Comparison of ENCODE assay signal across 20 mouse cellular contexts in the genomic region with DNA sequence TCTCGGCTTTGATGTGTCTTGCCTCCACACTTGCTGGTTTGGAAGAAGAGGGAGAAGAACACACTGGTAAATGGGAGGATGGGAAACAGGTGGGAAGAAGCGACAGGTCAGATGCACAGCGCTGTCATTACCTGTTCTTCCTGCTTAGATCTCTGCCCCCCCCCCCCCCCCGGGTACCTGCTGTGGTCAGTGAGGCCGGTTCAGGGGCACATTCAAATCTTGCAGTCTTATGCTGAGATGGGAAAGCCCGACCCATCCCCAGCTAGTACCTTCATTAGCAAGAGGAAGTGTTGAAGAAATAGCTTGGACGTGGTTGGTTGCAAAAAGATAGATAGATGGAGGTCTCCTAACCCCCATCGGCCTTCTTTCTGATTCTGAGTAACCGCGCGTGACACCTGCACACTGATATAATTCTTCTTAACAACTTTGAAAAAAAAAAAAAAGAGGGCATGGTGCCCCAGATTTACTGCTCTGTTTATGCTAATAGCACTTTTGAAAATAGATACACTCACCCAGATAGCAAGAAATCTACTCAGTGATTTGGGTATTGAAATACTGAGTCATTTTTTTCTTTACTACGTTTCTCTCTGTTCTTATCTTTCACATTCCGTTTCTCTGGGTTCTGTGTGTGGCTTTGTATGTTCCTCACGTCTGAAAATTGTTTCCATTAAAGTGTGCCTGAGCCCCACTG. TPM values are rescaled to one million over a fixed set of nuclear protein-coding genes. Genes with fewer than 3 reads are reported as not detected.
DNase-seq lines count a peak whose midpoint lies in the region; ATAC-seq and TF ChIP-seq lines count a peak whose summit lies in the region.
"Had no signal": no experiment of that assay in that cellular context is flagged by ENCODE, and none has a peak within 500 bp of the region (broad histone marks: within the 10 kb centered on the region; RNA-seq: fewer than 3 reads in every experiment).

No protein-coding gene starts in this region.

- TF ChIP-seq EP300 in heart, adult 2 months (IDR thresholded peaks at IDR 0.05; ENCODE audit: insufficient read depth, low read depth, low read length), result no peak

- no peaks in the 10 kb centered on the region for H3K36me3 ChIP-seq in heart, embryonic 13.5 days
- no peaks in the 10 kb centered on the region for H3K36me3 ChIP-seq in heart, adult 2 months (ENCODE audit: control insufficient read depth, insufficient read depth, low read length)
- H3K36me3 ChIP-seq in splenic B cell, adult 2 months (ENCODE audit: control insufficient read depth, insufficient read depth, low read length, poor library complexity, severe bottlenecking), result peaks cover 17% of the 10 kb centered on the region
- H3K36me3 ChIP-seq in kidney, embryonic 14.5 days (ENCODE audit: control insufficient read depth, insufficient read depth, low read length), result no peaks in the 10 kb centered on the region
- H3K36me3 ChIP-seq: embryonic facial prominence, embryonic 10.5 days; forebrain, embryonic 15.5 days; heart, embryonic 12.5 days; hindbrain, embryonic 15.5 days had no signal

- peaks cover 15% of the 10 kb centered on the region for H3K4me1 ChIP-seq in heart, embryonic 13.5 days
- no peaks in the 10 kb centered on the region for H3K4me1 ChIP-seq in heart, adult 2 months (ENCODE audit: control insufficient read depth, insufficient read depth, low read length)
- H3K4me1 ChIP-seq in bone marrow, adult 2 months (ENCODE audit: control insufficient read depth, insufficient read depth, low read length), result peaks cover 4% of the 10 kb centered on the region
- H3K4me1 ChIP-seq in kidney, embryonic 14.5 days (ENCODE audit: control insufficient read depth, insufficient read depth, low read length), result no peaks in the 10 kb centered on the region
- H3K4me1 ChIP-seq: forebrain, embryonic 15.5 days; hindbrain, embryonic 15.5 days had no signal

- ATAC-seq in heart, embryonic 13.5 days (ENCODE audit: extremely low read depth, insufficient number of reproducible peaks, low FRiP score, low TSS enrichment), result no peak
- ATAC-seq in kidney, embryonic 14.5 days (ENCODE audit: low FRiP score, low TSS enrichment), result no peak
- ATAC-seq: forebrain, embryonic 15.5 days had no signal

- no peak for DNase-seq in heart, adult 2 months
- peak; percentile 46 for DNase-seq in thymus, postnatal 0 days (ENCODE audit: low spot score)
- no peak for DNase-seq in thymus, postnatal 14 days
- DNase-seq in splenic B cell, adult 2 months (ENCODE audit: low read depth, low spot score), result peak; percentile 49
- DNase-seq in lung, postnatal 10 days, result no peak
- DNase-seq: adrenal gland, adult 2 months; adrenal gland, postnatal 25 days; cerebellum, adult 2 months; cerebellum, postnatal 10 days; gastrocnemius, postnatal 10 days; heart, postnatal 36 days had no signal

- no peak overlapping the region for H3K4me3 ChIP-seq in heart, embryonic 13.5 days
- no peak overlapping the region for H3K4me3 ChIP-seq in heart, adult 2 months
- no peak overlapping the region for H3K4me3 ChIP-seq in bone marrow, adult 2 months (replicated peaks; ENCODE audit: control insufficient read depth, low read depth, low read length)
- no peak overlapping the region for H3K4me3 ChIP-seq in kidney, embryonic 14.5 days (ENCODE audit: low read length)
- H3K4me3 ChIP-seq: embryonic facial prominence, embryonic 10.5 days; forebrain, embryonic 15.5 days; heart, embryonic 12.5 days; hindbrain, embryonic 15.5 days had no signal

- H3K27ac ChIP-seq in heart, embryonic 13.5 days (replicated peaks), result no peak overlapping the region
- H3K27ac ChIP-seq in heart, adult 2 months, result no peak overlapping the region
- peak overlapping the region; percentile 23; the same call in 1 of the 2 replicates for H3K27ac ChIP-seq in bone marrow, adult 2 months (ENCODE audit: control insufficient read depth, insufficient read depth, low read depth, low read length, poor library complexity)
- no peak overlapping the region for H3K27ac ChIP-seq in kidney, embryonic 14.5 days (ENCODE audit: low read depth, low read length)
- H3K27ac ChIP-seq: embryonic facial prominence, embryonic 10.5 days; forebrain, embryonic 15.5 days; hindbrain, embryonic 15.5 days had no signal

- no peaks in the 10 kb centered on the region for H3K9me3 ChIP-seq in heart, embryonic 13.5 days
- H3K9me3 ChIP-seq in kidney, embryonic 14.5 days (ENCODE audit: control insufficient read depth, low read length), result no peaks in the 10 kb centered on the region
- H3K9me3 ChIP-seq: embryonic facial prominence, embryonic 10.5 days; forebrain, embryonic 15.5 days; heart, embryonic 12.5 days; hindbrain, embryonic 15.5 days had no signal

- no peak for TF ChIP-seq POLR2A in heart, adult 2 months (IDR thresholded peaks at IDR 0.05; ENCODE audit: insufficient read depth, low read depth, low read length)
- TF ChIP-seq POLR2A in bone marrow, adult 2 months (IDR thresholded peaks at IDR 0.05; ENCODE audit: borderline replicate concordance, control insufficient read depth, low read depth, low read length), result no peak

- WGBS in heart, embryonic 13.5 days, result 55% methylated on average over 14 of the region's 14 CpGs
- 60% methylated on average over 14 of the region's 14 CpGs for WGBS in heart, adult 2 months
- WGBS in bone marrow, adult 2 months, result 45% methylated on average over 14 of the region's 14 CpGs
- 45% methylated on average over 14 of the region's 14 CpGs for WGBS in kidney, embryonic 14.5 days

- H3K4me2 ChIP-seq in heart, embryonic 13.5 days, result no peak overlapping the region
- H3K4me2 ChIP-seq in kidney, embryonic 14.5 days (replicated peaks; ENCODE audit: low read depth, low read length), result no peak overlapping the region
- H3K4me2 ChIP-seq: forebrain, embryonic 15.5 days; heart, embryonic 12.5 days; hindbrain, embryonic 15.5 days had no signal

- intact Hi-C loops in heart, adult 2 months (cut with DNase I), result no loop called here

- 0 out of 2 replicates have a peak overlapping the region, but pooled peaks have one; percentile 37 for H3K9ac ChIP-seq in heart, embryonic 13.5 days
- H3K9ac ChIP-seq in heart, adult 2 months (ENCODE audit: low read depth, low read length), result no peak overlapping the region
- H3K9ac ChIP-seq in kidney, embryonic 14.5 days (ENCODE audit: low read depth, low read length), result no peak overlapping the region
- H3K9ac ChIP-seq: forebrain, embryonic 15.5 days; heart, embryonic 12.5 days; hindbrain, embryonic 15.5 days had no signal

- no peaks in the 10 kb centered on the region for H3K79me2 ChIP-seq in heart, adult 2 months (replicated peaks; ENCODE audit: control insufficient read depth, insufficient read depth, low read length)

- H3K27me3 ChIP-seq in heart, embryonic 13.5 days (replicated peaks), result 0 out of 2 replicates have a peak, but pooled peaks cover 1% of the 10 kb centered on the region
- no peaks in the 10 kb centered on the region for H3K27me3 ChIP-seq in heart, adult 2 months (ENCODE audit: control insufficient read depth, insufficient read depth, low read length)
- no peaks in the 10 kb centered on the region for H3K27me3 ChIP-seq in splenic B cell, adult 2 months (ENCODE audit: control insufficient read depth, insufficient read depth, low read length, poor library complexity, severe bottlenecking)
- H3K27me3 ChIP-seq in kidney, embryonic 14.5 days (ENCODE audit: control insufficient read depth, insufficient read depth, low read length), result no peaks in the 10 kb centered on the region
- H3K27me3 ChIP-seq: forebrain, embryonic 15.5 days; heart, embryonic 12.5 days; hindbrain, embryonic 15.5 days had no signal

- TF ChIP-seq CTCF in heart, adult 2 months (IDR thresholded peaks at IDR 0.05), result no peak
- no peak for TF ChIP-seq CTCF in bone marrow, adult 2 months (IDR thresholded peaks at IDR 0.05; ENCODE audit: control insufficient read depth, insufficient read depth, low read length)

RNA-seq across cellular contexts. Expression of a gene that starts 31.0 kb away (rescaled TPM):
- 2.2 and 2.9 TPM in 2 replicates for polyA plus RNA-seq in heart, embryonic 13.5 days (2015; fragmentation: Nextera tagmentation; extraction: Ambion mirVana)
- total RNA-seq in heart, adult 2 months (2021), result under 1 TPM; 0.11 to 0.31 TPM
- polyA plus RNA-seq in heart, adult 2 months (2012; rRNA removed), result 0.56 and 0.72 TPM in 2 replicates
- 3.7 and 4.5 TPM in 2 replicates for polyA plus RNA-seq in thymus, postnatal 0 days (2015; fragmentation: Nextera tagmentation; extraction: Ambion mirVana)
- 0.85 TPM in 1 of 2 replicates, not detected in the other for polyA plus RNA-seq in bone marrow, adult 2 months (2011; ENCODE audit: insufficient read depth, insufficient read length, low replicate concordance, missing spikeins)
- 52.3 and 66.8 TPM in 2 replicates for polyA plus RNA-seq in kidney, embryonic 14.5 days (2014; fragmentation: Nextera tagmentation; extraction: Ambion mirVana)
- total RNA-seq: adrenal gland, postnatal 25 days; MEL had no signal
- polyA plus RNA-seq: C2C12 had no signal

RNA-seq across cellular contexts. Expression of a gene that starts 38.4 kb away (rescaled TPM):
- 93.8 and 113 TPM in 2 replicates for polyA plus RNA-seq in heart, embryonic 13.5 days (2015; fragmentation: Nextera tagmentation; extraction: Ambion mirVana)
- total RNA-seq in heart, adult 2 months (2021), result 10 to 100 TPM; 61.6 to 63.6 TPM
- 53.5 and 80.0 TPM in 2 replicates for polyA plus RNA-seq in heart, adult 2 months (2012; rRNA removed)
- 227 and 241 TPM in 2 replicates for polyA plus RNA-seq in thymus, postnatal 0 days (2015; fragmentation: Nextera tagmentation; extraction: Ambion mirVana)
- 25.3 and 33.9 TPM in 2 replicates for polyA plus RNA-seq in bone marrow, adult 2 months (2011; ENCODE audit: insufficient read depth, insufficient read length, low replicate concordance, missing spikeins)
- 83.8 and 101 TPM in 2 replicates for polyA plus RNA-seq in kidney, embryonic 14.5 days (2014; fragmentation: Nextera tagmentation; extraction: Ambion mirVana)

Comparison
In these comparisons a context has a peak if more than half of its experiments do, and no peak if none do; other contexts are left out.
1. DNase-seq: peak in thymus, postnatal 0 days (single experiment) and splenic B cell, adult 2 months (single experiment); none in heart, adult 2 months (0 of 2), thymus, postnatal 14 days (single experiment) and lung, postnatal 10 days (single experiment).